Mouse (Mus musculus): ENCODE results near the gene Dpp6.

Gene Dpp6

GRCm38 (mm10) chr5:27052441-27052840 lies 235.4 kb downstream of the Dpp6 start:
- DNase-seq (ENCODE audit: low read depth in 1 of 2, low spot score in 2 of 2), result no peak

DNA sequence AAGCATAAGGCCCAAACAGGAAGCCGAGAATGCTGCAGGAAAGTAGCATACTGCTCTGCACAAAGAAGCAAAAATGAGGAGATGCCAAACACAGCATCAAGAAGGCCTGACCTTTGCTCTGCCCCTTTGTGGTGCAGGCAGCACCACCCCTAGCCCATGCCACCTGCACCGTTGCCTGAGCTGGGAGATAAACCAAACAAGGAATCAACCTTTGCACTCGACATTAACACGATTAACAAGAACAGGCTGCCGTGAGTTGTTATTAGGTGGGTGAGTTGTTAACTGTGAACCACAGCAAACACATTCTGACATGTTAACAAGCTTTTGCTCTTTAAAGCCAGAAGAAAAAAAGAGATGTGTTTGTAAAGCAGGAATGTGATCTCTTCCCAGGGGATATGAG lies 239.4 kb downstream of the Dpp6 start:
- no peak for DNase-seq (ENCODE audit: low read depth in 1 of 2, low spot score in 2 of 2)

DNA sequence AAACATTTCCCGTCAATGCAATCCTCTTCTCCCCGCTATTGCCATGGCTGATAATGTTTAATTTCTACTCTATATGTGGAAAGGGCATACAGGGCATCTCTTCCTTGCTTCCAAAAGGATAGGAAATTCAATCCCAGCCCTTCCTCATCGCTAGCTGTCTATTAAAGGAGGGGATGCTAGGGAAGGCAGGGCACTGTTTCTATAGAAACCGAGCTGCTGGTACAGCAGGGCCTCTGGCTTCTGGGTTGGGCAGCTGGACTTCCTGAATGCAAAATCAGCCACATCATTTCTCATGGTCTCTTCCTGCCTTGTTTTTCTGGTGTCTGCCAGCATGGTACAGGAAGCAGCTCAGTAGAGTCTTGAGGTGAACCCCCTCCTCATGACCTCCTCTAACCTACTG lies 243.1 kb downstream of the Dpp6 start:
- no peak for DNase-seq (ENCODE audit: low read depth in 1 of 2, low spot score in 2 of 2)

- no peak for DNase-seq (ENCODE audit: low read depth in 1 of 2, low spot score in 2 of 2)
Observed at GRCm38 (mm10) chr5:27063871-27064270, 246.9 kb downstream of the Dpp6 start.

GRCm38 (mm10) chr5:27066837-27067236 lies 249.8 kb downstream of the Dpp6 start:
- no peak for DNase-seq (ENCODE audit: low read depth in 1 of 2, low spot score in 2 of 2)

DNA sequence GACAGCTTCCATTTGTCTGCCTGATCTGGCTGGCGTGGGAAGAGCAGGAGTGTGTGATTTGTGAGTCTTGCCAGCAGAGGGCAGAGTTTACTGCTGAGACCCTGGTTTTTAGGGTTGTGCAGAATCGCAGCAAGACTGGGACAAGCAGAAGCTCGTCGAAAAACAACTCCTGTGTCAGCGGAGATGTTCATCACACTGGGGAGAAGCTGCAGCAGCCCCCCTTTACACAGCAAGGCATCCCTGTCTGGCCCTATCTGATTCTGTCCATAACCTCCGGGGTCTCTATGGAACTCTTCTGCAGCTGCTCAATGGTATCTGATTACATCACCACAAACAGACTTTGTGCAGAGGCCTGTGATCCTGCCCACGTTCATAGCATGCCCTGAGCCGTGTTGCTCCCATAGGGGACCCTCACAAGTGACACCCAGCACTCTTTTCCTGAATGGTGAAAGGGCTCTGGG lies 258.2 kb downstream of the Dpp6 start:
- DNase-seq (ENCODE audit: low read depth in 1 of 2, low spot score in 2 of 2), result no peak

DNA sequence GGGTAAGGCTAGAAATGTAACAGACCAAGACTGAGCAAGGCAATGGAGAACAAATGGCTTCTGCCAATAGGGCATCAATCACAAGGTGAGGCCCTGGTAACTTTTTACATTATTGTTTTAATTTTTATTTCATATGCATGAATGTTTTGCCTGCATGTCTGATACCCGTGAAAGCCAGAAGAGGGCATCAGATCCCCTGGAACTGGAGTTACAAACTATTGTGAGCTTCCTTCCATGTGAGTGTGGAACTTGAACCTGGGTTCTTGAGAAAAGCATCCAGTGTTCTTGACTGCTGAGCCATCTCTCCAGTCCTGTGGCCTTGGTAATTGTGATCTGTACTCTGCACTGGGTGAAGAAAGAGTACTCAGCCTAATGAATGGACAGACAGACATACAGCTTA lies 259.0 kb downstream of the Dpp6 start:
- no peak for DNase-seq (ENCODE audit: low read depth in 1 of 2, low spot score in 2 of 2)

DNA sequence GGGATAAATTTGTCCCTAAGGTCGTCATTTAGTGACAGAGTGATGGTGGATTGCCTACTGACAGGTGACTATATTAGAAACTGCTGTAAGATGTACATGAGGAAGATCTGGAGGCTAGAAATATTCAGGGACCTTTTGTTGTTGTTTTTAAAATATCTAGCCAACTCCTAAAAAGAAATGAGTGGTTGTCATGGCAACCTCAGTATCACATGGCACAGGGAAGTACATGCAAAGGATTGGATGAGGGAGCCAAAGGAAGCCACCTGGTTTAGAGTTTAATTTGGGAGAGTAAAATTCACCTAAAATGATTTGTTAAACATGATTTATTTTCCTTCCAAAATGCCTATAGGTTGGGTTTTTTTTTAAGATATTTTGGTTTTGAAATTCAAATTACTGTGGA lies 260.8 kb downstream of the Dpp6 start:
- no peak for DNase-seq (ENCODE audit: low read depth in 1 of 2, low spot score in 2 of 2)

DNA sequence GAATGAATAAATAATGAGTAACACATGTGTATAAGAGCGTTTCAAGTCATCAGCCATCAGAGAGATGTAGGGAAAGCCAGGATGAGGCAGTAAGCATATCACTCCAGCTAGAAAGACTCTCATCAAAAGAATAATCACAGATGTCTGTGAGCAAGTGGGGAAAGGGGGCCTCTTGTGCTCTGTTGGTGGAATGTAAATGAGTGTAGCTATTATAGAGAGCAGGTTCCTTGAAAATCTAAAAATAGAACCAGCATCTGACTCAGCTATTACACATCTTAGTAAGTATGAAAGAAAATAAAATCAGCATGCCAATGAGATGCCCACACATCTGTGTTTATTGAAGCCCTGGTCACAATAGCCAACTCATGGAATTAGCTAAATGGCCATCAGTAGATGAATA lies 264.3 kb downstream of the Dpp6 start:
- no peak for DNase-seq (ENCODE audit: low read depth in 1 of 2, low spot score in 2 of 2)

DNA sequence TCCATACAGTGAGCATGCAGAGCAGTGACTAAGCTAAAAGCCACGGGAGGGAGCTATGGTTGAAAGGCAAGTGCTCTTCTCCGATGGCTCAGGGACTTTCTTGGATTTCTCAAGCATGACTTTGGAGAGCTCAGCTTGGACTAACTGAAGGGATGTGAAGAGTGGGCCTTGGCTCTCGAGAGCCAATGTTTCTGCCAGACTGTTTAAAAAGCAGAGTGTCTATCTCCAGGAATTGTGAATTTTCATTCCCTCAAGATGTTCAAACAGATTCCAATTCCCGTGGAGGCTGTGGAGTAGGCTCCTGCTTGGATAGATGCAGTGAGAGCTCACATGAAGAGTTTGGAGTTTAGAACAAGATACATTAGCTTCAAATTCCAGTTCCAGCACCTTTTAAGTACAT lies 266.8 kb downstream of the Dpp6 start:
- no peak for DNase-seq (ENCODE audit: low read depth in 1 of 2, low spot score in 2 of 2)

DNA sequence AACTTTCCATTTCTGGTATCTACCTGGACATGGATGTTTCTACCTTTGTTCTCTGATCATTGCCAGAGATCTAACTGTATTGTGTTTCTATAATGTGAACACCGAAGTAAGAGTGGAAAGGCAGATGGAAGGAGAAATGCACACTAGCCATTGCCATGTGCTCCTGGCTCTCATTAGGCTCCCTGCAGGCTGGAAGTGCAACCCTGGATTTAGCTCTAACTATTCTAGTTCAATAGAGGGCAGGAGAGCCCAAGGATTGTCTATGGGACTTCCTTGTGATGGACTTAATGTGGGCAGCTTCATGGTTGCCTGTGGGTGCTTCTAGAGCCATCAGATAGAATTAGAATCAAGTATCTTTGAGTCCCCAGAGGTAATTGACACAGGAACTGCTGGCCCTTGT lies 291.2 kb downstream of the Dpp6 start:
- no peak for DNase-seq (ENCODE audit: low read depth in 1 of 2, low spot score in 2 of 2)

DNA sequence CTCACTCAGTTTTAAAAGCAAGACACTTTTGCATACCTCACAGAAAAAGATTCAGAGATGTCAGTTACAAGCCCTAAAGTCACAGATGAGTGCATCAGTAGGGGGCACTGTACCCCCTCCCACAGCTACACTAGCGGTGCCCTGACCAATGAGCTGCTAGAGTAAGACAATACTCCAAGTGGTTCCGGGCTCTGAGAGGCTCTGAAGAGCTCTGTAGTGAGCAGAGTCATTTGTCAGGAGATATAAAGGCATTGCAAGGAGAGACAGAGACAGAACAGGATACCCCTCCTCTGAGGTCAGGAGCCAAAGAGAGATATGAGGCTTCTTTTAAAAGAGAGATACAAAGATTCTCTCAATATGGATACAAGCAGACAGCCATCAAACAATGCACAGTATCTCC lies 305.5 kb downstream of the Dpp6 start:
- no peak for DNase-seq (ENCODE audit: low read depth in 1 of 2, low spot score in 2 of 2)

GRCm38 (mm10) chr5:27122944-27123343 lies 305.9 kb downstream of the Dpp6 start:
- DNase-seq (ENCODE audit: low read depth in 1 of 2, low spot score in 2 of 2), result no peak

DNA sequence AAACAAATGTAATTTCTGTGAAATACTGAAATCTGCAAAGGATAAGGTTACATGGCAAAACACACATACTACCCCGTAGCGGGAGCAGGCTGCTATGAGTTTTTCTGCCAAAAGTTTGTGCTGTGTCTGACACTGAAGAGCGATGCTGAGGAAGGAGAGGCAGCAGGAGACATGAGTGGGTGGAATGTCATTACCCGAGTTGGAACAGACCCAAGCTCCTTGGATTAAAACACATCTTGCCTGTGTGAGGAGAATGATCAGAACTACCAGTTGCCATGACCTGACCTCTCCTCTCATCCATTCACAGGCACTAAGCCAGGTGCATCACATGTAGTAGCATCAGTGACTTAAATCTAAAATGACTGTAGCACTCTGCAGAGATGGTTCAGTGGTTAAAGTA lies 309.0 kb downstream of the Dpp6 start:
- DNase-seq (ENCODE audit: low read depth in 1 of 2, low spot score in 2 of 2), result no peak

- no peak for DNase-seq (ENCODE audit: low read depth in 1 of 2, low spot score in 2 of 2)
Observed at GRCm38 (mm10) chr5:27133196-27133595, 316.2 kb downstream of the Dpp6 start.

GRCm38 (mm10) chr5:27134436-27135005 lies 317.5 kb downstream of the Dpp6 start:
- no peak for DNase-seq (ENCODE audit: low read depth in 1 of 2, low spot score in 2 of 2)

GRCm38 (mm10) chr5:27147397-27147945 lies 330.5 kb downstream of the Dpp6 start:
- DNase-seq (ENCODE audit: low read depth in 1 of 2, low spot score in 2 of 2), result no peak

GRCm38 (mm10) chr5:27151017-27151416 lies 334.0 kb downstream of the Dpp6 start:
- no peak for DNase-seq (ENCODE audit: low read depth in 1 of 2, low spot score in 2 of 2)

GRCm38 (mm10) chr5:27155671-27156070 lies 338.7 kb downstream of the Dpp6 start:
- DNase-seq (ENCODE audit: low read depth in 1 of 2, low spot score in 2 of 2), result no peak

GRCm38 (mm10) chr5:27156366-27156765 lies 339.4 kb downstream of the Dpp6 start:
- DNase-seq (ENCODE audit: low read depth in 1 of 2, low spot score in 2 of 2), result no peak

DNA sequence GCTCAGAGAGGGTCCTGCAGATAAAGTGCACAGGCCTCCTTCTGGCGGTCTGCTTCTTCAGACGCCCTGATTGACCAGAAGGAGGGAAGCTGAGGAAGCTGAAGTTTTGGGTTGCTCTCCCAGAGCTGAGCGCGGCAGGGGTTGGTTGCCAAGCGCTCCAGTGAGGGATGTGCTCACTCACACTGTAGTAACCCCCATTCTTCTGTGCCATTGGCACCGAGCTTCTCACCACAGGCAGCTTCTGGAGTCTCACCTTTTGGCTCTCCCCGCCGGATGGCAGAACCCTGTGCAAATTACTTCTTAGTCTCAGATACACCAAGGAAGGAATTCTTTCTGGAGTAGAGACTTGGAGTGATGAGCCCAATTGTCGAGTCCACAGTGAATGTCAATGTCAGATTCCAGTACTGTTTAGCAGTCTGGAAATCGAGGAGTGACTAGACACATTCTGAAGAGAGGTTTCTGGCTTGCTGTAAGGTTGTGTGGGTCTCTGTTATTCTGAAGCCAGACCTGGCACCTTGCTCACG lies 344.2 kb downstream of the Dpp6 start:
- DNase-seq (ENCODE audit: low read depth in 1 of 2, low spot score in 2 of 2), result no peak

DNA sequence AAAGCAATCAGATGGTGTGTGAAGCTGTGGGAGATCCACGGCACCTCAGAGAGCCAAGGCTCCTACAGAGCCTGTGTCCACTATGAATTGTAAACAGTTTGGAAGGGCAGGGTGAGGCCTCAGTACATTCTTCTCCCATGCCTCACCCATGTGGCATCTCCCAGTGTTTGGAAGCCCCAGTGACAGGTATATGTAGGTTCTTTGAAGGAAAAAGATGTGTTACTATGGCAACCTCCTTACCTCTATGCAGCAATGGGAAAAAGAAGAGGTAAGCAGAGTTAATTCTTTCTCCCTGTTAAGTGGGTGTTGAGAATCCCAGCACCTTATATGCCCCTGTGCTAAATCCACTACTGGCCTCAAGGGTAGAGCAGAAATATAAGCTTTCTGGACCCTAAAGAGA lies 351.5 kb downstream of the Dpp6 start:
- no peak for DNase-seq (ENCODE audit: low read depth in 1 of 2, low spot score in 2 of 2)

- no peak for DNase-seq (ENCODE audit: low read depth in 1 of 2, low spot score in 2 of 2)
Observed at GRCm38 (mm10) chr5:27184963-27185362, 368.0 kb downstream of the Dpp6 start.
